Mouse (Mus musculus): ENCODE measurements around the gene Txndc11. TPM values are rescaled to one million over a fixed set of nuclear protein-coding genes. Genes with fewer than 3 reads are reported as not detected.

Txndc11 gene
- polyA plus RNA-seq, 1 experiment: 13.8 TPM

GRCm38 (mm10) chr16:11092523-11092922, 41.9 kb downstream of the Txndc11 start:
- H3K27me3 ChIP-seq (ENCODE audit: control insufficient read depth, insufficient read depth, insufficient read length): no peaks in the 10 kb centered on the region
- TF ChIP-seq CEBPB (IDR thresholded peaks at IDR 0.05; ENCODE audit: low read depth) (no peak), MAX (IDR thresholded peaks at IDR 0.05) (no peak), MYOG (IDR thresholded peaks at IDR 0.05; ENCODE audit: control insufficient read depth, extremely low read depth, insufficient read length) (no peak), MYOD1 (IDR thresholded peaks at IDR 0.05; ENCODE audit: control insufficient read depth, insufficient read length, low read depth) (no peak), USF1 (IDR thresholded peaks at IDR 0.05; ENCODE audit: low read depth) (no peak), CTCF (IDR thresholded peaks at IDR 0.05; ENCODE audit: control insufficient read depth, insufficient read depth, insufficient read length) (no peak), FOSL1 (IDR thresholded peaks at IDR 0.05; ENCODE audit: insufficient read depth, low read length, poor library complexity, severe bottlenecking) (no peak)
- H3K79me2 ChIP-seq (ENCODE audit: control insufficient read depth, insufficient read depth): no peaks in the 10 kb centered on the region
- no peaks in the 10 kb centered on the region for H3K79me3 ChIP-seq (ENCODE audit: low read depth)
- no peak overlapping the region for H3ac ChIP-seq (ENCODE audit: control insufficient read depth, insufficient read length, low read depth)
- no peak overlapping the region for H3K4me3 ChIP-seq (ENCODE audit: insufficient read depth, poor library complexity, severe bottlenecking)
- H3K36me3 ChIP-seq (ENCODE audit: control insufficient read depth, insufficient read depth): peaks cover 45% of the 10 kb centered on the region

GRCm38 (mm10) chr16:11092061-11092460, 42.4 kb downstream of the Txndc11 start:
- Histone ChIP-seq H3K79me3 (ENCODE audit: low read depth) (no peaks in the 10 kb centered on the region), H3K36me3 (ENCODE audit: control insufficient read depth, insufficient read depth) (peaks cover 50% of the 10 kb centered on the region), H3ac (ENCODE audit: control insufficient read depth, insufficient read length, low read depth) (no peak overlapping the region), H3K27me3 (ENCODE audit: control insufficient read depth, insufficient read depth, insufficient read length) (no peaks in the 10 kb centered on the region), H3K79me2 (ENCODE audit: control insufficient read depth, insufficient read depth) (no peaks in the 10 kb centered on the region), H3K4me3 (ENCODE audit: insufficient read depth, poor library complexity, severe bottlenecking) (no peak overlapping the region)
- TF ChIP-seq CEBPB (IDR thresholded peaks at IDR 0.05; ENCODE audit: low read depth): no peak
- TF ChIP-seq FOSL1 (IDR thresholded peaks at IDR 0.05; ENCODE audit: insufficient read depth, low read length, poor library complexity, severe bottlenecking): no peak
- no peak for TF ChIP-seq MYOG (IDR thresholded peaks at IDR 0.05; ENCODE audit: control insufficient read depth, extremely low read depth, insufficient read length)
- TF ChIP-seq MYOD1 (IDR thresholded peaks at IDR 0.05; ENCODE audit: control insufficient read depth, insufficient read length, low read depth): no peak
- TF ChIP-seq CTCF (IDR thresholded peaks at IDR 0.05; ENCODE audit: control insufficient read depth, insufficient read depth, insufficient read length): no peak
- TF ChIP-seq USF1 (IDR thresholded peaks at IDR 0.05; ENCODE audit: low read depth): no peak
- TF ChIP-seq MAX (IDR thresholded peaks at IDR 0.05): no peak

- no peaks in the 10 kb centered on the region for H3K79me2 ChIP-seq (ENCODE audit: control insufficient read depth, insufficient read depth)
- H3K4me3 ChIP-seq (ENCODE audit: insufficient read depth, poor library complexity, severe bottlenecking): no peak overlapping the region
- H3ac ChIP-seq (ENCODE audit: control insufficient read depth, insufficient read length, low read depth): no peak overlapping the region
- TF ChIP-seq FOSL1 (IDR thresholded peaks at IDR 0.05; ENCODE audit: insufficient read depth, low read length, poor library complexity, severe bottlenecking) (no peak), CTCF (IDR thresholded peaks at IDR 0.05; ENCODE audit: control insufficient read depth, insufficient read depth, insufficient read length) (no peak), CEBPB (IDR thresholded peaks at IDR 0.05; ENCODE audit: low read depth) (no peak), MYOD1 (IDR thresholded peaks at IDR 0.05; ENCODE audit: control insufficient read depth, insufficient read length, low read depth) (no peak), MAX (IDR thresholded peaks at IDR 0.05) (no peak), MYOG (IDR thresholded peaks at IDR 0.05; ENCODE audit: control insufficient read depth, extremely low read depth, insufficient read length) (no peak), USF1 (IDR thresholded peaks at IDR 0.05; ENCODE audit: low read depth) (no peak)
- no peaks in the 10 kb centered on the region for H3K27me3 ChIP-seq (ENCODE audit: control insufficient read depth, insufficient read depth, insufficient read length)
- H3K79me3 ChIP-seq (ENCODE audit: low read depth): no peaks in the 10 kb centered on the region
- peaks cover 54% of the 10 kb centered on the region for H3K36me3 ChIP-seq (ENCODE audit: control insufficient read depth, insufficient read depth)
These were observed 43.4 kb downstream of the Txndc11 start for GRCm38 (mm10) chr16:11090836-11091570.

GRCm38 (mm10) chr16:11086856-11087588, 47.4 kb downstream of the Txndc11 start:
- TF ChIP-seq MYOD1 (IDR thresholded peaks at IDR 0.05; ENCODE audit: control insufficient read depth, insufficient read length, low read depth) (no peak), USF1 (IDR thresholded peaks at IDR 0.05; ENCODE audit: low read depth) (no peak), MYOG (IDR thresholded peaks at IDR 0.05; ENCODE audit: control insufficient read depth, extremely low read depth, insufficient read length) (no peak), CEBPB (IDR thresholded peaks at IDR 0.05; ENCODE audit: low read depth) (no peak), FOSL1 (IDR thresholded peaks at IDR 0.05; ENCODE audit: insufficient read depth, low read length, poor library complexity, severe bottlenecking) (no peak), MAX (IDR thresholded peaks at IDR 0.05) (no peak), CTCF (IDR thresholded peaks at IDR 0.05; ENCODE audit: control insufficient read depth, insufficient read depth, insufficient read length) (no peak)
- H3K27me3 ChIP-seq (ENCODE audit: control insufficient read depth, insufficient read depth, insufficient read length): no peaks in the 10 kb centered on the region
- H3K79me3 ChIP-seq (ENCODE audit: low read depth): peaks cover 2% of the 10 kb centered on the region
- no peak overlapping the region for H3ac ChIP-seq (ENCODE audit: control insufficient read depth, insufficient read length, low read depth)
- H3K4me3 ChIP-seq (ENCODE audit: insufficient read depth, poor library complexity, severe bottlenecking): no peak overlapping the region
- no peaks in the 10 kb centered on the region for H3K79me2 ChIP-seq (ENCODE audit: control insufficient read depth, insufficient read depth)
- H3K36me3 ChIP-seq (ENCODE audit: control insufficient read depth, insufficient read depth): peaks cover 93% of the 10 kb centered on the region

GRCm38 (mm10) chr16:11086299-11086698, 48.2 kb downstream of the Txndc11 start:
- no peak for TF ChIP-seq CTCF (IDR thresholded peaks at IDR 0.05; ENCODE audit: control insufficient read depth, insufficient read depth, insufficient read length)
- H3K4me3 ChIP-seq (ENCODE audit: insufficient read depth, poor library complexity, severe bottlenecking): no peak overlapping the region
- no peaks in the 10 kb centered on the region for H3K79me2 ChIP-seq (ENCODE audit: control insufficient read depth, insufficient read depth)
- H3K79me3 ChIP-seq (ENCODE audit: low read depth): peaks cover 2% of the 10 kb centered on the region
- H3ac ChIP-seq (ENCODE audit: control insufficient read depth, insufficient read length, low read depth): no peak overlapping the region
- no peaks in the 10 kb centered on the region for H3K27me3 ChIP-seq (ENCODE audit: control insufficient read depth, insufficient read depth, insufficient read length)
- peaks cover 94% of the 10 kb centered on the region for H3K36me3 ChIP-seq (ENCODE audit: control insufficient read depth, insufficient read depth)
